Mouse (Mus musculus): ENCODE results near the gene Il12b. TPM values are rescaled to one million over a fixed set of nuclear protein-coding genes. Genes with fewer than 3 reads are reported as not detected.
A peak's percentile ranks its signal among the peaks of the same experiment; 100 is the strongest.

Gene Il12b
- not detected for total RNA-seq (2021)

DNA sequence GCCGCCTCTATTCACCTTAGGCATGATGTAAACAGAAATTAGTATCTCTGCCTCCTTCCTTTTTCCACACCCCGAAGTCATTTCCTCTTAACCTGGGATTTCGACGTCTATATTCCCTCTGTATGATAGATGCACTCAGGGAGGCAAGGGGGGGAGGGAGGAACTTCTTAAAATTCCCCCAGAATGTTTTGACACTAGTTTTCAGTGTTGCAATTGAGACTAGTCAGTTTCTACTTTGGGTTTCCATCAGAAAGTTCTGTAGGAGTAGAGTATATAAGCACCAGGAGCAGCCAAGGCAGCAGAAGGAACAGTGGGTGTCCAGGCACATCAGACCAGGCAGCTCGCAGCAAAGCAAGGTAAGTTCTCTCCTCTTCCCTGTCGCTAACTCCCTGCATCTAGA is at the start of gene Il12b:
Gene Il12b (plus strand): TSS at position 301 of the 400 bp plus-strand sequence.
- no peak for DNase-seq (ENCODE audit: low spot score)
- intact Hi-C loops (cut with DNase I) = no loop called here

DNA sequence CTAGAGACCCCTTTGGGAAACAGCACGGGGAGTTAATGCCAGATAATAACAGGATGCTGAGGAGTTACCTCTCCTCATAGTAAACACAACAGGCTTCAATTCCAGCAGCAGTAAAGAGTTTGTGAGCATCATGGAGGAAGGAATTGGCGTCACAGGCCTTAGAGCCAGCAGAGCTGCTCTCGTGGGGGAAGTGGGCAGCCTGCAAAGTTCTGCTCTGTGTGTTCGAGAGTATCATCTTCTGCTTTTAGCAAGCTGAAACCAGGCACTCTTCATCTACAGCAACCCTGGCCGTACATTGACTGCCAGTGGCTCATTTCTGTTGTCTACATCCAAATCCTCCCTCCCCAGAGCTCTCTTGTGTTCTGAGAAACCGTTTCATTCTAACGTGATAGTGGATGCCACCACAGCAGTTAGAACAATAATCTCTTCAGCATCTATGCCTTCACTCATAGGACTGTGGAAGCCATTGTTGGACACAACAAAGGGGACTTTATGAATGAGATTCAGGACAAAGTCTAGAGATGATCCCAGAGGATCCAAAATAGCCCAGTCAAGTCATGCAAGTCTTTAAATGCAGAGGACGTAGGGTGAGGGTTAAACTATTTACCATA is 44.9 kb upstream of the Il12b start:
- intact Hi-C loops (cut with DNase I) = no loop called here
- DNase-seq (ENCODE audit: low spot score) = no peak

DNA sequence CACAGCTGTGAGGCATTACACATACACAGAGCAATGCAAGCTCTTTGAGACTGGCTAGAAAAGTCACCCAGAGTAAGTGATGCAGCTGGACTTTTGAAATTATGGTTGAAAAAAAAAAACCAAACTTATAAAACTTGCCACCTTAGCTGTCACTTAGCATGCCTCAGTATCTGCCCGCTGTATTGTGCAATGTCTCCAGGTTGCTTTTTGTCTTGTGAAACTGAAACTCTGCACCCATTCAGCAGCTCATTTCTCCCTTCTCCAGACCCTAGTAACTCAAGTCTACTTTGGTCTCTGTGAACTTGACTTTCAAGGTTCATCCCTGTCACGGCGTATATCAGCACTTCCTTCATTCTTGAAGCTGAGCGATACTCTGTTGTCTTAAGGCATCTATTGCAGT is 43.7 kb upstream of the Il12b start:
- DNase-seq (ENCODE audit: low spot score) = no peak
- intact Hi-C loops (cut with DNase I) = no loop called here

DNA sequence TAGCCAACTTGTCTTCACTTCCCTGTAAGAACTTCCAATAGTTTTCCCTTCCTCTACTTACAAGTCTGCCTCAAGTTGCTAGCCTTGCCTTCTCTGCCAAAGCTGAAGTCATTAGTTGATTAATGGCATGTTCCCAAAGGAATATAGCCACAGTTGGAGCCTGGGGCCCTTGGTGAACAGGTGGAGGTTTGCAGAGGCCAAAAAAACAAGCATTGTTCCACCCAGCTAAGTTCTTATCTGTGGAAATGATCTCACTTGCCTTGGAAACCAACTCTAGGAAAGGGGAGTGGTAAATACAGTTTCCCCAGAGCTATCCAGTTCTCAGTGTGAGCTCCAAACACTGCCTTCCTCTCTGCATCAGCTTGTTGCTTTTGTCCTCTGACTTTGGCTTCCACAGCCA is 35.3 kb upstream of the Il12b start:
- intact Hi-C loops (cut with DNase I) = no loop called here
- DNase-seq (ENCODE audit: low spot score) = peak; percentile 23

DNA sequence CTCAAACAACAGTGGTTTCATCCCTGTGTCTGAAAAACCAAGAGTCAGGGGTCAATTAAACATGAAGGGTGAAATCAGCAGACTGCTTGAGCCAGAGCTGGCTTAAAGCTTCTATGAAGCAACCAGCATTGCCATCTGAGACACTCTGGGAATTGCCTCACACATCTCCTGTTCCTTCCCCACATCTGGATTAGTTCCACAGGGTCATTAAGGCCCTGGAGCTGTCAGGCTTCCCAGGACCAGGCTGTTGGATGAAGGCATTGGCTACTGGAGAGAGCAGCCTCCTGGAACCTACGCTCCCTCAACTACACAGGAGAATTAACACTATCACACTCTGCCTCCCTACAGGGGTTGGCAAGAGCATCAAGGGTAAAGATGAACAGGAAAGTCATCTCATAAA is 32.2 kb upstream of the Il12b start:
- DNase-seq (ENCODE audit: low spot score) = peak; percentile 30

DNA sequence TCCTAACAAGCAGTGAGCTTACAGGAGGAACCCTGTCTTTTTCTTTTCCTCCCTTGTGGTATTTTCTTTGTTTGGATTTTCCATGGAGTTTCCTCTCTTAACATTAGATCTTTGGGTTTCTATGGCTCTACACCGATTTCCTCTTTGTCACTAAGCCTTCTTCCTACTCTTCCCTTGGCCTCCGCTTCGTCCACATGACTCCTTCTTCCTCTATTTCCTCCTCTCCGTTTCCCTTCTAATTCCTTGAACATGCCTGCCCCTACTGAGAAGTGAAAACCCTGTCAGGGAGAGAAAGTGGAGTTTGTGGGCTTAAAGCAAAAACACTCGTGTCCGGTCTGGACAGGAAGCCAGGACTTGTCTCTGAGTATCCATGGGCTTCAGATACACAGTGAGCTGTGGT is 27.0 kb upstream of the Il12b start:
- DNase-seq (ENCODE audit: low spot score) = no peak
- intact Hi-C loops (cut with DNase I) = no loop called here

More for the DNA sequence above, 32.2 kb upstream of the Il12b start:
- intact Hi-C loops (cut with DNase I) = no loop called here

DNA sequence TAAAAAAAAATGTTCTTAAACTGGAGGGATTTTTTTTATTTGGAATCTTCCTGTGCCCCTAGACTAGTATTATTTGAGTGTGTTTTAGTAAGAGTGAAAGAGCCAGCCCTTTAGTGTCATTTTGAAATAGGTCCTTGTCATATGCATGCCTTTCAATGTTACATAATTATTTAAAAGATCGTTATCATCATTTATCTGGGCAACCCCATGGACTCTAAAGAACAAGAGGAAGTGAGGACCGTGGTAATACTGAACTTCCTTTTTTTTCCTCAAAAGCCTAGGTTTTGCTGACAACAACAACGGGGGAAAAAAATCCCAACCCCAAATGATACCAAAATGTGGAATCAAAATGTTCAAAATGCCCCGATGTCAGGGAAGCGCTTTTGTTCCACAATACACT is 22.0 kb upstream of the Il12b start:
- no peak for DNase-seq (ENCODE audit: low spot score)
- intact Hi-C loops (cut with DNase I) = no loop called here

DNA sequence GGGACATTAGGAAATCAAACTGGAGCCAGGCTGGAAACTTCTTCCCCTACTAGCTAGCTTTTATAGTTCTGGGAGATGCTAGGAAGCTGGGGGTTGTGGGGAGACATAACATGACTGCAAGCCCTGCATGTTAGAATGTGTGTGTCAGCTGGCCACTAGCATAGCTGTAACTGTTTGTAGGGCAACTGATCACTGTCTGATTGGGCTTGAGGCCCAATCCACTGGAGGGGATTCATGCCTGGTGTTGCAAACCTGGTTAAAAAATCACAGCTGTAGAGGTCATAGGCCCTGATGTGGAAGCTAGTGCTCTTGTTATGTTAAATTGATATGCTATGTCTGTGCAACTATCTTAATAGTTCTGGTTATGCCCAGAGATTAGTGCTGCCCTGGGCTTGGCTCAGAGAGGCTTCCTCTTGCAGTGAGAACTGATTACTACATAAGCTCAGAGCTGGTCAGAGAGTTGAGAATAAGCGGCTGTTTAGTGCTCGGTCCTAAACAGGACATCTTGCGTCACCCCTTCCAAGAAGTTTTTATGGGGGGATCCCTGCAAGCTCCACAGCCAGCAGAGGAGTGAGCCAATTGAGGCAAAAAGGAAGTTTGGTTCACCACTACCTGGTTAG is 19.3 kb upstream of the Il12b start:
- intact Hi-C loops (cut with DNase I) = no loop called here
- DNase-seq (ENCODE audit: low spot score) = no peak

DNA sequence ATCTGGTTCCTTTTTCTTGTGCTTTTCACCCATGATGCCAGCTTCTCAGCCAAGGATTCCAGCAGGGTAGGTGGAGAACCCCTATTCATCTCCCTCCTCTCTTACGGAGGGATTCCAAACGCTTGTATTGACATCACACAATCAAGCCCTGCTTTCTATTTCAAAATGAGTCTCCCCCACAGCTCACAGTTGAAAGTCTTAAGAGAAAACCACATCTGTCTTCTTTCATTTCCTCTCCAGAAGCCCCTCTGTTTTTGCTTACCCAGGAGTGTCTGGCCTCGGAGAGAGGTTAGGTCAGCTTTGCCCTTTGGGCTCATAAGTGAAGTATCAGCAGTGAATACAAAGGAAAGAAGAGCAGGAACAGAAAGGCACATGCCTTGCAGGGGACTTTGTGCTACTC is 17.7 kb upstream of the Il12b start:
- no peak for DNase-seq (ENCODE audit: low spot score)
- intact Hi-C loops (cut with DNase I) = no loop called here

DNA sequence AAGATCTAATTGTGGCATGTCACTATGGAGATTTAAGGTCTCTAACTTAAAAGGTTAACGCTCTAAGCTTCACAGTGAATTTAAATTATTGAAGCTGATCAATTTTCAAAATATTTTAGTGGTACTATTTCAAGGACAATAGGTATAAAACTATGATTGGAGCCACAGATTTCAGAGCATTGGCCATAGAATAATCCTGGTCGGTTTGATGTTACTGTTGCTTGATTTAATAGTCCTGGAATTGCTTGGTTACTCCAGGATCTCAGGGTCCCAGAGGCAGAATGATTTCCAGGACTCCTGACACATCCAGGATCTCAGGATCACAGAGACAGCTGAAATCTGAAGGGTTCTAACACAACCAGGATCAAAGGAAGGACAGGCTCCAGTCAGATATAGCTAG is 12.8 kb upstream of the Il12b start:
- DNase-seq (ENCODE audit: low spot score) = no peak
- intact Hi-C loops (cut with DNase I) = no loop called here

DNA sequence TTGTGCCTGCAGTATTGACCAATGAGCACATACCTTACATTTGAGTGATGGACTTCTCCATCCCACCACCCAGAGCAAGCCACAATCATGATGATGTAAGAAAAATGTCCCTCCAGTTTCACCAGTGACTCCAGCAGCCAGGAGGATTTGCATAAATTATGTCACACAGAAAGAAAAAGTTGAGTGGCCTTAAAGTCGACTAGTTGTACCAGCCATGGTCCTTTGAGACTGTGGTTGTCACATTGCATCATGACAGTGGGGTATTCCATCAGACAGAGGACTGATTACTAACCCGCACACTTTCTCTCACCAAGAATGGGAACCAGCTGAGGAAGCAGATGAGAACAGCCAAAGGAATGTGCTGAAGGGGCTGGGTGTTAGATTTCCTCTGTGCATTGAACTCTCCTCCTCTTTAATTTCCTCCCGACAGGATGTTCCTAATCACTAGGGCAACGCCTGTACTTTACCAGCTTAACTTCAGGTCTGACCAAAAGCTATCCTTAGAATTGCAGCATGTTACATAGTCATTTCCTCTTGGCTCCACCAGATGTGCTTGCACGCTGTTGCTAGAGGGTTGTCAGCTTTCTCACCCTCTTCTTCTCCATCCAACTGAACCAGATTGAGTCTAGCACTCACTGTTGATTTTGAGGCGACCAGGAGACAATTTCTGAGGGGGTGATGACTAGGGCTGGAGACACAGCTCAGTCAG is 9.7 kb upstream of the Il12b start:
- no peak for DNase-seq (ENCODE audit: low spot score)
- intact Hi-C loops (cut with DNase I) = no loop called here

DNA sequence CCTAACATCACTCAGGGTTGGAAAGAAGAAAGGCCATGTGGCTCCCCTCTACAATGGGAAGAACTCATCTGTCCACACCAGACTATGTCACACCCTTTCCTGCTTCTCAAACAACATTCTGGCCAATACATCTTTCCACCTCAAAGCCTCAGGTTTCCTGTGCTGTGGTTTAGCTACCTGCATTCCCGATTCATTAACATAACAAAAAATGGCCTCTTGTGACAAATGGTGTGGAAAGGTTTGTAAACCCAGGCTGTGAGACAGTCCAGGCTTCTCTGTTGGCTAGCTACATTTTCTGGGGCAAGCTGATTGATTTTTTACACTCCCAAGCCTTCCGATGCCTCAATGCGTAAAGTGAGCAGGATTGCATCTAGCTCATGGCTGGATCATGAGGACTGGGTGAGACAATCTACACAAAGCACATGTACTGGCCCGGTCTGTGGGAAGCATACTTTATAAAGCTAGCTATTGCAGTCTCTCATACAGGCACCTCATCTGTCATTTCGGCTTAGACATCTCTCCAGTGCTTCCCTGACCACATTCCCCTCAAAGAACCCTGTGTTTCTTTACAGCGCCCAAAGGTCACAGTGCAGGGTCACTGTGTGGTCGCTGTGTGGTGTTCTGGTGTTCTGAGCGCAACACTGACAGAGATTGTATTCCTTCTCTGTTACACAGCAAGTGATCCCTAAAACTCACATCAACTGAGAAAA is 6.6 kb upstream of the Il12b start:
- intact Hi-C loops (cut with DNase I) = no loop called here
- no peak for DNase-seq (ENCODE audit: low spot score)

DNA sequence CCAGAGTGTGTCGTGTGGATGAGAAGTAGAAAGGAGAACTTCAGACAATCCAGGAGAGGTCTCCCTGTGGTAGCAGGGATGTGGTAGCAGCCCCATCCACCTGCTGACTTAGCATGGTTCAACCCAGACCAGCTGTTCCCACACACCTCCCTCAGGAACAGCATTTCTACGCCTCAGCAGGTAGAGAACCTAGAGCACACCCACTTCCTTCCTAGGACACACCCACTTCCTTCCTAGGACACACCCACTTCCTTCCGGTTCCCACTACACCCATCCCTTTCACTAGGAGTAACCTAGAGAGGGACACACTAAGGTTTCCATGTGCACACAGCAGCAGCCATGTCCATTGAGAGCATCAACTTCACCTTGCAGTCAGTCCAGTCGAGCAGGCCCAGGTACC is 4.5 kb upstream of the Il12b start:
- intact Hi-C loops (cut with DNase I) = no loop called here
- DNase-seq (ENCODE audit: low spot score) = no peak

DNA sequence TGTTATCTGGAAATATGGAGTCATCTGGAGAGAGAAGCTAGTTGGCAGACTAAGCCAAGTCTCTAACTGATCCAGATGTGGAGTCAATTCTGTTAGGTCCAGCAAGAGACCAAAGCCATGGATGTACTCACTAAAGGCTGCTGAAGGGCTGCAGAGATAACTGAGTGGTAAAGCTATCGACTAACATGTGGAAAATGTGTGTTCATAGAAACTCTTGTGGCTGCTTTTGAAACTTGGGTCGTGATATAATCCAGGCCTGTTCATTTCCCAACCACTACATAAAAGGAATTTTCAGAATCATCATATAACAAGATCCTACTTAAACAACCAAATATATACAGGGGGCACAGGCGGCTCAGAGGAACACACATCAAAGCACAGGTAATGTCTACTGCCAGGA is 2.3 kb upstream of the Il12b start:
- DNase-seq (ENCODE audit: low spot score) = no peak
- intact Hi-C loops (cut with DNase I) = no loop called here

DNA sequence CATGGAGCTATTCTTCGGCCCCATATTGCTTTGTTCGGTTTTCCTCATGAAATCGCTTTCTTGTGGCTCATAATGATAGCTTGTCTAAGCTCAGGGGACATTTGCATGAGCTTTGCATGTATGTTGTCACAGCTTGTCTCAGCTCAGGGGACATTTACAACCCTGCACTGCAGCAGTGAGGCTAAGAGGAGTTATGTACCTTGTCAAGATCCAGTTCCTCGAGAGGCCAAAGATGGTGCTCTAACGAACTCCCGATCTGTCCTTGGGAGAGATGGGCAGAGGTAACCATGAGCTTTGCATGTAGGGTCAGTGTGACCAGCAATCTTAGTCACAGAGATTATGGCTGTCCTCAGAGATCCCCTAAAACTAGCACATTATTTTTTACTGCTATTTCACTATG is 1.5 kb upstream of the Il12b start:
- intact Hi-C loops (cut with DNase I) = no loop called here
- no peak for DNase-seq (ENCODE audit: low spot score)

DNA sequence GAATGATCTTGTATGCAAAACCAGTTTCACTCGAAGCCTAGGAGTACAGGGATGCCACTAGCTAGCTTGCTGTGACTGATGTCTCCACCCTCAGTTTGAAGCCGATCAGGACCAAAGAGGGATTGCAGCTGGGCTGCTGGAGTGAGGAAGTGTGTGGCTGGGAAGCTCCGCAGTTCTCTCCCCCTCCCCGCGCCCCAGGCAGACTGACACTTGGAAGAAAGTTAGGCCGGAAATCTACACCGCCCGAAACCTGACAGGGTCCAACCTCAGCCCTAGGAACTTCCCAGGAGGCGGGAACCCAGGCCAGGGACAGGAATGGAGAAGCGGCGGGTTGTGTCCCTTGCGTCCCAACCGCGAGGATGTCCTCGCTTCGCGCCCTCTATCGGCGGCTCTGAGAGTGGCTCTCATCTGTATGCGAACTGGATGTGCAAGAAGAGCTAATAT is 1.1 kb upstream of the Il12b start:
- intact Hi-C loops (cut with DNase I) = no loop called here
- peak; percentile 55 for DNase-seq (ENCODE audit: low spot score)

DNA sequence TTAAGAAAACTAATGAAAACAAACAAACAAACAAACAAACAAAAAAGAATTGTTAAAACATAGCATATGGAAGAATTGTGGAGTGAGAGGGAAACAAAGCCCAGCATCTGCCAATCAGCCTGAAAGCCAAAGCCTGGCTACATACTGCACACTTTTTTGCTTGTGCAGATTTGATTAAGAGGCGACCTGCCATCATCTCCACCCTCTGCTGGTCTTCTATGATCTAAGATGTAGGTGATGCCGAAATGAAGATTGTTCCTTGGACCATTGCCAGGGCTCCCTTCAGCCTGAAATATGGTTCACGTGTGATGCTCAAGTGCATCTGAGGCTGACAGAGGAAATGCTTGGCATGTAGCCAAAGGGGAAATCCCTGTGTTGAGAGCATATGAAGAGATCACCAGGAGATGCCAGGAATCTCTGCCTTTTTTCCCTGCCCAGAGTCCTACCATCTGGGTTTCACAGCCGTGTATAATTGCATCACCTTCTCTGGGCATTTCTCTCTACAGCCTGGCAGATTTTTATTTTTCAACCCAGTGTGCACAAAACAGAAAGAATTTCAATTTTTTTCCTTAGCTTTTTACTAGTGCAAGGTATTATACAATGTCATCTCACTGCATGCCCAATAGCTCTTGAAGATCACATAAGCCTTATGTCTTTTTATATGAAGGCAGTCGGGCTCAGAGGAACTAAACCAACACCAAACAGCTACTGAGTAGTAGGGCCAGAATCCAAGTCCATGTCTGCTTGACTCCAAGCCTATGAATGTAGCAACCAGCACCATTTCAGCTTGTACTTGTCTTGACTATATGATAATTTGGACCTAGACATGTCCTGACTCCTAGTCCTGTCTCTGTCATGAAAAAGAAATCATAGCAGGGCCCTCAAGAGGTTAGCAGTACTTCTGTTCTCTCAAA is 2.0 kb downstream of the Il12b start:
- no peak for DNase-seq (ENCODE audit: low spot score)
- intact Hi-C loops (cut with DNase I) = no loop called here

DNA sequence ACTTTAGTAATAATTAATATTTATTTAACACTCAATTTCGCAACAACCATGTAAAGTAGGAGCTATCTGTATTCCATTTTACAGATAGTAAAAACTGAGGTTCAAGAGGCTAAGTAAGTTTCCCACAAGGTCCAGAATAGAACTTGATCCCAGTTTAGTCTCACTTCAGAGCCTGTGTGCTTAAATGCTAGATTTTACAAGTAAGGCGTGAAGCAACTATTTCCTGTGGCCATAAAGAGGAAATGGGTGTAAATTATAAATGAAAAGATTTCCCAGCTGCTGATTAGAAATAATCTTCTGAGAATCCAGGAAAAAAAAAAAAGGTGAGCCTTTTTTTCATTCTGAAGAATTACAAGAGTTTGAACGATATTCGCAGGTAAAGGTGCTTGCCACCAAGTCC is 5.2 kb downstream of the Il12b start:
- intact Hi-C loops (cut with DNase I) = no loop called here
- no peak for DNase-seq (ENCODE audit: low spot score)

DNA sequence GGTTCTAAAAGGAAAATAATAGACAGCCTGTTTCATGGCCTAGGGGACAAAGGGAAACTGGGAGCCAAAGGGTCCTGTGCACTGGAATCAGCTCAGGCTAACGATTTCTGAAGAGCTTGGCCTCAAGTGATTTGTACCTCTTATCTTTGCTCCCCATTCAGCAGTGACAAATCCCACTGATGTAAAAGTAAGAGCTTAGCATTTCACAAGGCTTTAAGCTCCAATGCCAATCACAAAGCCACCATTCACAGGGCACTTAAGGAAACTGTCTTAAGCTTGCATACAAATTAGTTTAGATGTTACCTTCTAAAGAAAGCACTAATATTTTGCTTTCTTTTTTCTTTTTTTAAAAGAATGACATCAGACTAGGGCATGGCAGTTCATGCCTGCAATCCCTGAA is 6.1 kb downstream of the Il12b start:
- no peak for DNase-seq (ENCODE audit: low spot score)
- intact Hi-C loops (cut with DNase I) = no loop called here

DNA sequence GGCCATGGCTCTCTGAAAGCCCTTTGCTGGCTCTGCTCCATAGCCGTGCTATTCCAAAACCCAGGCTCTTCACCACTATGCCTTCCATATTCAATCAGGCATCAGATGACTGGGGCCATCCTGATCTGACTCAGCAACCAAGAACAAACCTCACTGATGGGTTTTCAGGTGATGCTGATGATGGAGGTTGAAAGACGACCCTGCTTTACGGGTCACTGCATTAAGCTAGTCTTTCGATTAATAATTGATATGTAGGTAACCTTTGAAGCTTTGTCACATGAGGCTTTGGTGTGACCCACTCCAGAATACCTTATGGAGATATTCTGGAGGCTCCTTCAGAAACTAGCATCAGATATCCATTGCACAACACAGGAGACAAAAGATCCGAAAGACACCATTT is 6.6 kb downstream of the Il12b start:
- no peak for DNase-seq (ENCODE audit: low spot score)
- intact Hi-C loops (cut with DNase I) = no loop called here

All from heart, postnatal 25 days (tissue).